11 mouse cellular contexts compared by ENCODE assay signal in genomic region chr2:72197026-72197425, GRCm38 (mm10).
DNase-seq lines count a peak whose midpoint lies in the region; ATAC-seq and TF ChIP-seq lines count a peak whose summit lies in the region.
"Had no signal": no experiment of that assay in that cellular context is flagged by ENCODE, and none has a peak within 500 bp of the region (broad histone marks: within the 10 kb centered on the region; RNA-seq: fewer than 3 reads in every experiment).

No protein-coding gene starts in this region.

- H3K4me1 ChIP-seq in hindbrain, postnatal 0 days (ENCODE audit: insufficient read depth, low read length): no peaks in the 10 kb centered on the region
- H3K4me1 ChIP-seq in hindbrain, embryonic 12.5 days: peaks cover 6% of the 10 kb centered on the region
- peaks cover 2 to 18% of the 10 kb centered on the region in 2 experiments; a peak in 3 of 4 replicates for H3K4me1 ChIP-seq in MEL (ENCODE audit: control insufficient read depth in 1 of 2, insufficient read depth in 2 of 2, low read length in 2 of 2)
- H3K4me1 ChIP-seq: hindbrain, embryonic 15.5 days had no signal

- H3K36me3 ChIP-seq in hindbrain, postnatal 0 days (ENCODE audit: insufficient read depth, low read length): peaks cover 5% of the 10 kb centered on the region; the same call in 1 of the 2 replicates
- no peaks in the 10 kb centered on the region for H3K36me3 ChIP-seq in hindbrain, embryonic 12.5 days
- peaks cover 0 to 8% of the 10 kb centered on the region in 2 experiments; a peak in 2 of 4 replicates for H3K36me3 ChIP-seq in MEL (ENCODE audit: control insufficient read depth in 1 of 2, insufficient read depth in 2 of 2, low read length in 2 of 2)
- H3K36me3 ChIP-seq: lung, embryonic 15.5 days had no signal

- no peak for TF ChIP-seq POLR2A in MEL (IDR thresholded peaks at IDR 0.05; ENCODE audit: control insufficient read depth in 1 of 2, insufficient read depth in 1 of 2, low read depth in 1 of 2, low read length in 2 of 2, poor library complexity in 1 of 2)

- whole genome bisulfite sequencing in hindbrain, postnatal 0 days: 51% methylated on average over 3 of the region's 3 CpGs
- WGBS in hindbrain, embryonic 12.5 days: 57% methylated on average over 3 of the region's 3 CpGs

- no peak for TF ChIP-seq EP300 in MEL (IDR thresholded peaks at IDR 0.05; ENCODE audit: low read depth in 1 of 2, low read length in 2 of 2)

- no peak overlapping the region for H3K4me3 ChIP-seq in hindbrain, postnatal 0 days (ENCODE audit: low read length)
- H3K4me3 ChIP-seq in hindbrain, embryonic 12.5 days: no peak overlapping the region
- no peak overlapping the region for H3K4me3 ChIP-seq in MEL (ENCODE audit: control insufficient read depth in 1 of 2, insufficient read depth in 1 of 2, low read depth in 2 of 2, low read length in 2 of 2)
- H3K4me3 ChIP-seq: hindbrain, embryonic 15.5 days; lung, embryonic 15.5 days; neural tube, embryonic 15.5 days had no signal

- H3K79me2 ChIP-seq in MEL (ENCODE audit: control insufficient read depth, insufficient read depth, low read length, poor library complexity): no peaks in the 10 kb centered on the region

- no peaks in the 10 kb centered on the region for H3K9me3 ChIP-seq in hindbrain, postnatal 0 days (ENCODE audit: low read length)
- H3K9me3 ChIP-seq in hindbrain, embryonic 12.5 days (replicated peaks): no peaks in the 10 kb centered on the region
- H3K9me3 ChIP-seq in MEL (replicated peaks; ENCODE audit: insufficient read depth, low read length): no peaks in the 10 kb centered on the region
- H3K9me3 ChIP-seq: hindbrain, embryonic 15.5 days; lung, embryonic 15.5 days; neural tube, embryonic 15.5 days had no signal

- DNase-seq in hindbrain, postnatal 0 days (ENCODE audit: low spot score): peak; percentile 10
- peak; percentile 89 for DNase-seq in 416B (ENCODE audit: low read depth)
- peak; percentile 41 for DNase-seq in MEL (ENCODE audit: low read depth, low spot score)
- peak; percentile 26 for DNase-seq in induced T-regulatory cell, adult 2 months (ENCODE audit: low read depth)
- no peak for DNase-seq in Muller cell, postnatal 12 days (ENCODE audit: inconsistent ontology term)
- no peak for DNase-seq in spleen, adult 18-20 months
- DNase-seq: layer of hippocampus, adult 9-11 months had no signal

- H3K4me2 ChIP-seq in hindbrain, postnatal 0 days (ENCODE audit: low read depth, low read length): no peak overlapping the region
- no peak overlapping the region for H3K4me2 ChIP-seq in hindbrain, embryonic 12.5 days (replicated peaks)
- H3K4me2 ChIP-seq: hindbrain, embryonic 15.5 days; lung, embryonic 15.5 days; neural tube, embryonic 15.5 days had no signal

- H3K9ac ChIP-seq in hindbrain, postnatal 0 days (replicated peaks; ENCODE audit: low read length): no peak overlapping the region
- H3K9ac ChIP-seq in hindbrain, embryonic 12.5 days: no peak overlapping the region
- H3K9ac ChIP-seq in MEL (ENCODE audit: control insufficient read depth, low read depth, low read length, poor library complexity, severe bottlenecking): no peak overlapping the region
- H3K9ac ChIP-seq: hindbrain, embryonic 15.5 days; lung, embryonic 15.5 days; neural tube, embryonic 15.5 days had no signal

- no peak for ATAC-seq in hindbrain, postnatal 0 days
- ATAC-seq in hindbrain, embryonic 12.5 days (ENCODE audit: low FRiP score): no peak

- no peaks in the 10 kb centered on the region for H3K27me3 ChIP-seq in hindbrain, postnatal 0 days (ENCODE audit: insufficient read depth, low read length)
- no peaks in the 10 kb centered on the region for H3K27me3 ChIP-seq in hindbrain, embryonic 12.5 days
- H3K27me3 ChIP-seq in MEL (ENCODE audit: control insufficient read depth in 1 of 2, insufficient read depth in 2 of 2, low read length in 2 of 2): peaks cover 2 to 6% of the 10 kb centered on the region in 2 experiments; a peak in 3 of 4 replicates
- H3K27me3 ChIP-seq: hindbrain, embryonic 15.5 days; lung, embryonic 15.5 days; neural tube, embryonic 15.5 days had no signal

- TF ChIP-seq CTCF in hindbrain, postnatal 0 days (IDR thresholded peaks at IDR 0.05; ENCODE audit: low read depth): peak; percentile 52
- TF ChIP-seq CTCF in MEL (IDR thresholded peaks at IDR 0.05 in 2 of 3, conservative IDR thresholded peaks at IDR 0.05 in 1 of 3; ENCODE audit: control insufficient read depth in 1 of 3, insufficient read depth in 1 of 3, low read depth in 2 of 3, low read length in 3 of 3, poor library complexity in 1 of 3, severe bottlenecking in 1 of 3): peak in 2 of 3 experiments; percentile 26 to 34; a peak in 3 of 6 replicates

- TF ChIP-seq RAD21 in MEL (IDR thresholded peaks at IDR 0.05; ENCODE audit: low read depth, low read length): peak; percentile 9

- no peak overlapping the region for H3K27ac ChIP-seq in hindbrain, postnatal 0 days
- H3K27ac ChIP-seq in hindbrain, embryonic 12.5 days: no peak overlapping the region
- no peak overlapping the region for H3K27ac ChIP-seq in MEL (ENCODE audit: control insufficient read depth, low read depth, low read length)
- H3K27ac ChIP-seq: hindbrain, embryonic 15.5 days; lung, embryonic 15.5 days; neural tube, embryonic 15.5 days had no signal

TF ChIP-seq in MEL, 35 proteins besides CTCF, POLR2A, EP300 and RAD21:
- TF ChIP-seq MEF2A (IDR thresholded peaks at IDR 0.05; ENCODE audit: extremely low read depth, insufficient replicate concordance, low read depth, low read length, poor library complexity, severe bottlenecking): no peak
- 0 out of 2 replicates have a peak, but pooled peaks have one; percentile 6 for TF ChIP-seq SMC3 (IDR thresholded peaks at IDR 0.05; ENCODE audit: low read depth, low read length)
TF ChIP-seq in MEL: peak in this region for 1.

Comparison
In these comparisons a context has a peak if more than half of its experiments do, and no peak if none do; other contexts are left out.
1. DNase-seq: peak in hindbrain, postnatal 0 days (single experiment), 416B (single experiment), MEL (single experiment) and induced T-regulatory cell, adult 2 months (single experiment); none in Muller cell, postnatal 12 days (single experiment) and spleen, adult 18-20 months (0 of 2).